Mouse (Mus musculus): ENCODE data around the gene Otud3. TPM values are rescaled to one million over a fixed set of nuclear protein-coding genes. Genes with fewer than 3 reads are reported as not detected.

Gene Otud3
- total RNA-seq, 2 experiments from 2014 or later: 16.2 to 17.6 TPM

DNA sequence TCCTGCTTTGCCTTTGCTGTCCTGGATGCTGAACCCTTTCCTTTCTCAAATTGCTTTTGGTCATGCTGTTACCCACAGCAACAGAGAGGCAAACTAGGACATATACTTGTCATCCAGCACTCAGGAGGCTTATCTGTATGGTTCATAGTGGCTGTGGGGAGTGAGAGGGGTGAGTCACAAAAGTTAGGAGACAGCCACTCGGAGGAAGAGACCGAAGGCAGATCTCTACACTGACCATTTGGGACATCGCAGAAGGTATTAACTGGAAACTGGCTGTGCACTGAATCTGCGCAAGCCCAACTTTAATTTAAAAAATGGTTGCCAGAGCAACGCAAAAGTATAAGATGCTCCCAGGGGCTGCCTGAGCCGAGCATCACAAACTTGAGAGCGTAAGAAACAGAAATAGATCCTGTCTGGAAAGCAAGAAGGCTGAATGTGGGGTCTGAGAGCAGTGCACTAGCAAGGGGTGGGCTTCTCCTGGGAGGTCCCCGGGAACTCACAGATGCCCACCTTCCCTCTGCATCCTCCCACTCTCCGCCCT, 58.6 kb downstream of the Otud3 start:
- no peak for DNase-seq (ENCODE audit: low spot score)

DNA sequence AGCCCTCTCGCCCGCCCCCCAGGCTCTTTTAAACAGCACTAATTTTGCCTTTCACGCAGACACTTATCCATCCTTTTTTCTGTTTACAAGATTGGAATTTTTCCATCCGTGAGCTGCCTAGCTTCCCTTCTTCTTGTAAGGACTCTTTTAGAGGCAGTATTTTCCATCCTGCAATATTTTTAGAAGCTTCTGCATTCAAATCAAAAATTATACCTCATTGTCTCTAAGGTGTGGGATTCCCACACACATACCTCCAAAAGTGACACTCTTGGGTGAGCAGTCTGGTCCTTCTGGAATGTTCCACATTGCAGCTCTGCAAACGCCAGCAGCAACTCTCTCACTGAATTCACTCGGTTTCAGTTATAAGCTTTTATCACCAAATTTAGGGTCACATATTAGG, 60.8 kb downstream of the Otud3 start:
- no peak for DNase-seq (ENCODE audit: low spot score)

GRCm38 (mm10) chr4:138851463-138851862, 62.3 kb downstream of the Otud3 start:
- peak; percentile 61 for DNase-seq (ENCODE audit: low spot score)

Other genes with a start within 250 kb of the Otud3 start
- not detected for gene Pla2g2c, start 189.2 kb downstream of the Otud3 start, total RNA-seq (2021)
- under 1 TPM; 0.09 to 0.33 TPM for gene Ubxn10, start 176.8 kb downstream of the Otud3 start, total RNA-seq (2021)
- gene Pla2g2f, start 156.3 kb downstream of the Otud3 start, total RNA-seq (2021): under 1 TPM in 1 of 2 experiments, not detected in 1; 0.11 TPM
- under 1 TPM; 0.39 to 0.59 TPM for gene Pla2g2d, start 138.2 kb downstream of the Otud3 start, total RNA-seq (2021)
- gene Pla2g5, start 50.5 kb downstream of the Otud3 start, total RNA-seq (2021): 1 to 10 TPM; 1.6 to 5.4 TPM
- gene Gm13030, start 40.0 kb downstream of the Otud3 start, total RNA-seq (2021): not detected
- not detected for gene Pla2g2e, start 36.0 kb downstream of the Otud3 start, total RNA-seq (2021)
- not detected for gene Rnf186, start 53.2 kb upstream of the Otud3 start, total RNA-seq (2021)
- 10 to 100 TPM; 10.2 to 14.3 TPM for gene Tmco4, start 58.9 kb upstream of the Otud3 start, total RNA-seq (2021)
- not detected for gene Htr6, start 161.6 kb upstream of the Otud3 start, total RNA-seq (2021)
- 10 to 100 TPM; 18.5 to 29.9 TPM for gene Nbl1, start 179.0 kb upstream of the Otud3 start, total RNA-seq (2021)
- gene Minos1, start 217.2 kb upstream of the Otud3 start, total RNA-seq (2021): 100 to 1,000 TPM; 310 to 342 TPM